Mouse (Mus musculus): ENCODE measurements at regions not wholly inside any gene's neighbourhood (a gene's known extent, or its start where the extent isn't known, plus 50 kb on each side); places are given as distances from the start of the nearest gene placed in this dataset.

DNA sequence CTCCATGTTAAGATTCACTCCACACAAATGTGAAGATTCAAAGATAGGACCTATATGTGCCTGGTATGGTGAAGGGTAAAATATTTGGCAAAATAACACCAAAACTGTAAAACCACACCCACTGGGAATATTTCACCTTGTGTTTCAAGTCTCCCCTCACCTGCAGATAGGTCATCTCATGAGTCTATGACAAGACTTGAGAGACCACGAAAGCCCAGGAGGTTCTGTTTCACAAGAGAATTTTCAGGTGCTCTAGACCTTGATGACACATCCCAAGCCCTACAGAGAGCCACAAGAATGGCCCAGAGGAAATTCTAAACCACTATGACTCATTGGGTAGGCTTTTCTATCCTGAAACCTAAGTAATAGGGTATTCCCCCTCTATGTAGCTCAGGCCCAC lies 1322.4 kb upstream of the A1bg start:
- ATAC-seq (replicated peaks; ENCODE audit: insufficient number of reproducible peaks, low FRiP score, low TSS enrichment, low read depth) (no peak), DNase-seq (ENCODE audit: low spot score) (no peak)
- H3K9ac ChIP-seq (replicated peaks; ENCODE audit: low read length), result no peak overlapping the region
- 80% methylated on average over 1 of the region's 1 CpGs for WGBS
- no peaks in the 10 kb centered on the region for H3K27me3 ChIP-seq (ENCODE audit: control insufficient read depth, insufficient read depth, low read length)
- no peak overlapping the region for H3K27ac ChIP-seq (replicated peaks; ENCODE audit: low read depth, low read length)
- no peaks in the 10 kb centered on the region for H3K36me3 ChIP-seq (replicated peaks; ENCODE audit: control insufficient read depth, insufficient read depth, low read depth, low read length)
- H3K4me2 ChIP-seq (ENCODE audit: low read depth, low read length), result no peak overlapping the region
- no peak overlapping the region for H3K4me3 ChIP-seq (ENCODE audit: low read depth, low read length)
- no peaks in the 10 kb centered on the region for H3K9me3 ChIP-seq (replicated peaks; ENCODE audit: control insufficient read depth, low read length)
- no peaks in the 10 kb centered on the region for H3K4me1 ChIP-seq (ENCODE audit: control insufficient read depth, insufficient read depth, low read length)

DNA sequence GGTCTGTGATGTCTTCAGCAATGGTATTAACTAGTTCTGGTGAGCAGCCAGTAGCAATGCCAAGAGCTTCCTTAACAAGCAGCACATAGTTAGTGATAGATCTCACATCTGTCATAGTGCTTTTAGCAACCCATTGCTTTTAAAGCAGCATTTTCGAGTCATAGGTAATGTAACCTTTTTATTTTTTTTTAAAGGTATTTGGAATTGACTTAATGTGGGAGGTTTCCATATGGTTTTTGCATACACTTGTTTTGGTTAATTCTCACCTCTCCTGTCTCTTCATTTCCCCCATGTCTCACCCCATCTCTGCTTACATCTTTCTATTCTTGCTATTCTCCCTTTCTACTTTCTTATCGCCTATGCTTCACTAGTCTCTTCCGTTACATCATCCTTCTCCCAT lies 1322.0 kb upstream of the A1bg start:
- DNase-seq (ENCODE audit: low spot score), result no peak
- H3K36me3 ChIP-seq (replicated peaks; ENCODE audit: control insufficient read depth, insufficient read depth, low read depth, low read length), result no peaks in the 10 kb centered on the region
- WGBS, result 95% methylated on average over 3 of the region's 3 CpGs
- H3K27me3 ChIP-seq (ENCODE audit: control insufficient read depth, insufficient read depth, low read length), result no peaks in the 10 kb centered on the region
- no peaks in the 10 kb centered on the region for H3K9me3 ChIP-seq (replicated peaks; ENCODE audit: control insufficient read depth, low read length)
- no peak overlapping the region for H3K4me2 ChIP-seq (ENCODE audit: low read depth, low read length)
- H3K9ac ChIP-seq (replicated peaks; ENCODE audit: low read length), result no peak overlapping the region
- H3K4me1 ChIP-seq (ENCODE audit: control insufficient read depth, insufficient read depth, low read length), result no peaks in the 10 kb centered on the region
- no peak overlapping the region for H3K27ac ChIP-seq (replicated peaks; ENCODE audit: low read depth, low read length)
- ATAC-seq (replicated peaks; ENCODE audit: insufficient number of reproducible peaks, low FRiP score, low TSS enrichment, low read depth), result no peak
- no peak overlapping the region for H3K4me3 ChIP-seq (ENCODE audit: low read depth, low read length)

- ATAC-seq (replicated peaks; ENCODE audit: insufficient number of reproducible peaks, low FRiP score, low TSS enrichment, low read depth), result no peak
- no peaks in the 10 kb centered on the region for H3K36me3 ChIP-seq (replicated peaks; ENCODE audit: control insufficient read depth, insufficient read depth, low read depth, low read length)
- 95% methylated on average over 3 of the region's 3 CpGs for WGBS
Observed at GRCm38 (mm10) chr15:62240031-62240430, 1317.2 kb upstream of the A1bg start.

DNA sequence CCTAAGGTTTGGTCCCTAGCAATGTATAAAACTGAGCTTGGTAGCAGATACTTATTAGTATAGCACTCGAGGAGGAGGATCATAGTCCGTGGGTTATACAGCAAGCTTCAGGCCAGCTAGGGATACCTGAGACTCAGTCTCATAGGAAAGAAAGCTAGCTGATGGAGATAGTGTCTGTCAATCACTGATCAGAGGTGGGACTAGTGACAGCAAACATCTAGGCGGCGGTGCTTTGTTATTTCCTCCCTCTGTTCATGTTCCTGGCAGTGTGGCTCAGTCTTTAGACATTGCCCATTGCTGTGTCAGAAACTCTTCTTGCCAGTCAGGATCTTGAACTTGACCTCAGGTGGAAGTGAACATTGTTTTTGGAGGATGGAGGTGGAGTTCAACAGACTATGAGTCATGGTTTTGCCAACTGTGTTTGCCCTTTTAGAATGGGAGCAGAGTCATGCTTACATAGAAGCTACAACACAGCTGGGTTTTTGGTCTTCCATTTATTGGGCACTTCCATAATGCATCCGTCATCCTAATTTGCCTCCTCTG lies 1315.8 kb upstream of the A1bg start:
- Histone ChIP-seq H3K4me2 (ENCODE audit: low read depth, low read length) (no peak overlapping the region), H3K27me3 (ENCODE audit: control insufficient read depth, insufficient read depth, low read length) (no peaks in the 10 kb centered on the region), H3K27ac (replicated peaks; ENCODE audit: low read depth, low read length) (no peak overlapping the region), H3K4me1 (ENCODE audit: control insufficient read depth, insufficient read depth, low read length) (no peaks in the 10 kb centered on the region), H3K4me3 (ENCODE audit: low read depth, low read length) (no peak overlapping the region), H3K9me3 (replicated peaks; ENCODE audit: control insufficient read depth, low read length) (no peaks in the 10 kb centered on the region), H3K36me3 (replicated peaks; ENCODE audit: control insufficient read depth, insufficient read depth, low read depth, low read length) (no peaks in the 10 kb centered on the region), H3K9ac (replicated peaks; ENCODE audit: low read length) (no peak overlapping the region)
- WGBS, result 86% methylated on average over 5 of the region's 5 CpGs
- DNase-seq (ENCODE audit: low spot score), result no peak
- no peak for ATAC-seq (replicated peaks; ENCODE audit: insufficient number of reproducible peaks, low FRiP score, low TSS enrichment, low read depth)

More at GRCm38 (mm10) chr15:62240031-62240430, 1317.2 kb upstream of the A1bg start:
- H3K27ac ChIP-seq (replicated peaks; ENCODE audit: low read depth, low read length), result no peak overlapping the region
- no peaks in the 10 kb centered on the region for H3K27me3 ChIP-seq (ENCODE audit: control insufficient read depth, insufficient read depth, low read length)
- no peaks in the 10 kb centered on the region for H3K4me1 ChIP-seq (ENCODE audit: control insufficient read depth, insufficient read depth, low read length)
- H3K9me3 ChIP-seq (replicated peaks; ENCODE audit: control insufficient read depth, low read length), result no peaks in the 10 kb centered on the region
- H3K4me2 ChIP-seq (ENCODE audit: low read depth, low read length), result no peak overlapping the region
- no peak for DNase-seq (ENCODE audit: low spot score)
- H3K4me3 ChIP-seq (ENCODE audit: low read depth, low read length), result no peak overlapping the region
- no peak overlapping the region for H3K9ac ChIP-seq (replicated peaks; ENCODE audit: low read length)

DNA sequence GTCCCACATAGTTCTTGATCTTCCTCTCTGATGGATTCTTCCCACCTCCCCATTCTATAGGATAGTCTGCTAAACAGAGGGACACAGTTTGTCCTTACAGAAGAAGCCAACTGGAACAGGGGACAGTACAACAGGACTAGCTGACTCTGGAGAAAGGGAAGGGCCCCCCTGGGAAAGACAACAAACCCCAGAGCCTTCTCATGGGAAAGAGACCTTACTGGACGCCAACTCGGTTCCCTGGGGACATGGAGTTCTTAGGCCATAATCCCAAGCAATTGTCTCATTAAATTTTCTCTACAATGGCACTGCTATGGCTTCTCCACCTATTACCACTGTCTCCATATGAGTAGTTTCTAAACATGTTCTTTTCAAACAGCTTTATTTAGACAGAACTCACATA lies 1313.2 kb upstream of the A1bg start:
- no peak overlapping the region for H3K4me3 ChIP-seq (ENCODE audit: low read depth, low read length)
- H3K27ac ChIP-seq (replicated peaks; ENCODE audit: low read depth, low read length), result no peak overlapping the region
- no peak overlapping the region for H3K4me2 ChIP-seq (ENCODE audit: low read depth, low read length)
- no peaks in the 10 kb centered on the region for H3K27me3 ChIP-seq (ENCODE audit: control insufficient read depth, insufficient read depth, low read length)
- H3K9me3 ChIP-seq (replicated peaks; ENCODE audit: control insufficient read depth, low read length), result no peaks in the 10 kb centered on the region
- H3K36me3 ChIP-seq (replicated peaks; ENCODE audit: control insufficient read depth, insufficient read depth, low read depth, low read length), result no peaks in the 10 kb centered on the region
- WGBS, result 40% methylated on average over 2 of the region's 2 CpGs
- H3K9ac ChIP-seq (replicated peaks; ENCODE audit: low read length), result no peak overlapping the region
- ATAC-seq (replicated peaks; ENCODE audit: insufficient number of reproducible peaks, low FRiP score, low TSS enrichment, low read depth) (no peak), DNase-seq (ENCODE audit: low spot score) (no peak)
- H3K4me1 ChIP-seq (ENCODE audit: control insufficient read depth, insufficient read depth, low read length), result no peaks in the 10 kb centered on the region

DNA sequence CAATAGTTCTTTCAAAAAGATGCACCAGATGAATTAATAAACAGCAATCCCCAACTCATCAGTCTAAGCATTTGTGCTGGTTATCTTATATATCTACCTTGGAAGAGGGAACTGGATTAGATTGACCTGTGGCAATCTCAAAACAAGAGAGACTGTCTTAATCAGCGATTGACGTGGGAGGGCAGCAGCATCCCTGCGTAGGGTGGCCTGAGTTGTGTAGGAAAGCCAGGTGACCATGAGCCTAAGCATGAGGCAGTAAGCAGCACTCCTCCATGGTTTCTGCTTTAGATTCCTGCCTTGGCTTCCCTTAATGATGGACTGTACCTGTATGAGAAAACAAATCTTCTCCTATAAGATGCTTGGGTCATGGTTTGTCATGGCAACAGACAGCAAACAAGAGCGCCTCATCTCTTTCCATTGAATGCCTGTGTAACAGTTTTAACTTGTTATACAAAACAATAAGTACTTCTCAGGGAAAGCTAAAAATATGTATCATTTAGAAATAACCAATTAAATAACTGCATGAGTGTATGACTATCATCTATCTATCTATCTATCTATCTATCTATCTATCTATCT lies 1311.5 kb upstream of the A1bg start:
- Histone ChIP-seq H3K4me1 (ENCODE audit: control insufficient read depth, insufficient read depth, low read length) (no peaks in the 10 kb centered on the region), H3K9me3 (replicated peaks; ENCODE audit: control insufficient read depth, low read length) (no peaks in the 10 kb centered on the region), H3K36me3 (replicated peaks; ENCODE audit: control insufficient read depth, insufficient read depth, low read depth, low read length) (no peaks in the 10 kb centered on the region), H3K27ac (replicated peaks; ENCODE audit: low read depth, low read length) (no peak overlapping the region), H3K4me3 (ENCODE audit: low read depth, low read length) (no peak overlapping the region), H3K27me3 (ENCODE audit: control insufficient read depth, insufficient read depth, low read length) (no peaks in the 10 kb centered on the region), H3K9ac (replicated peaks; ENCODE audit: low read length) (no peak overlapping the region), H3K4me2 (ENCODE audit: low read depth, low read length) (no peak overlapping the region)
- no peak for DNase-seq (ENCODE audit: low spot score)
- ATAC-seq (replicated peaks; ENCODE audit: insufficient number of reproducible peaks, low FRiP score, low TSS enrichment, low read depth), result no peak
- 97% methylated on average over 4 of the region's 4 CpGs for WGBS

GRCm38 (mm10) chr15:62233154-62233553 lies 1310.3 kb upstream of the A1bg start:
- Histone ChIP-seq H3K36me3 (replicated peaks; ENCODE audit: control insufficient read depth, insufficient read depth, low read depth, low read length) (no peaks in the 10 kb centered on the region), H3K9me3 (replicated peaks; ENCODE audit: control insufficient read depth, low read length) (no peaks in the 10 kb centered on the region), H3K27me3 (ENCODE audit: control insufficient read depth, insufficient read depth, low read length) (no peaks in the 10 kb centered on the region), H3K9ac (replicated peaks; ENCODE audit: low read length) (no peak overlapping the region), H3K27ac (replicated peaks; ENCODE audit: low read depth, low read length) (no peak overlapping the region), H3K4me3 (ENCODE audit: low read depth, low read length) (no peak overlapping the region), H3K4me2 (ENCODE audit: low read depth, low read length) (no peak overlapping the region), H3K4me1 (ENCODE audit: control insufficient read depth, insufficient read depth, low read length) (no peaks in the 10 kb centered on the region)
- ATAC-seq (replicated peaks; ENCODE audit: insufficient number of reproducible peaks, low FRiP score, low TSS enrichment, low read depth), result no peak
- DNase-seq (ENCODE audit: low spot score), result no peak
- 75% methylated on average over 8 of the region's 8 CpGs for WGBS

GRCm38 (mm10) chr15:62231709-62232108 lies 1308.9 kb upstream of the A1bg start:
- Histone ChIP-seq H3K36me3 (replicated peaks; ENCODE audit: control insufficient read depth, insufficient read depth, low read depth, low read length) (no peaks in the 10 kb centered on the region), H3K4me2 (ENCODE audit: low read depth, low read length) (no peak overlapping the region), H3K4me3 (ENCODE audit: low read depth, low read length) (no peak overlapping the region), H3K9me3 (replicated peaks; ENCODE audit: control insufficient read depth, low read length) (no peaks in the 10 kb centered on the region), H3K27me3 (ENCODE audit: control insufficient read depth, insufficient read depth, low read length) (no peaks in the 10 kb centered on the region), H3K9ac (replicated peaks; ENCODE audit: low read length) (no peak overlapping the region), H3K27ac (replicated peaks; ENCODE audit: low read depth, low read length) (no peak overlapping the region), H3K4me1 (ENCODE audit: control insufficient read depth, insufficient read depth, low read length) (no peaks in the 10 kb centered on the region)
- no peak for ATAC-seq (replicated peaks; ENCODE audit: insufficient number of reproducible peaks, low FRiP score, low TSS enrichment, low read depth)
- no peak for DNase-seq (ENCODE audit: low spot score)
- 76% methylated on average over 2 of the region's 2 CpGs for WGBS

Measured in embryonic facial prominence, embryonic 11.5 days (tissue).